Mouse (Mus musculus) megakaryocyte, embryonic 14.5 days (primary cell): Measurements from ENCODE around the gene Pfkl.

Source experiments
- FLI1 ChIP-seq: IDR thresholded peaks from 2 replicates; pipeline ENCODE4 v1.6.1; 2012; ENCODE audit warnings: low read length, inconsistent platforms, mixed read lengths
- GATA1 ChIP-seq: IDR thresholded peaks from 3 replicates; pipeline ENCODE4 v1.6.1; 2012; ENCODE audit warnings: mixed read lengths, low read length, inconsistent platforms, borderline replicate concordance

- TF ChIP-seq GATA1 (no peak), FLI1 (no peak)
These were observed 6.5 kb upstream of the Pfkl start for GRCm38 (mm10) chr10:78016366-78016765.
